15 mouse cellular contexts compared by ENCODE assay signal in genomic region chr1:134902051-134902619, GRCm38 (mm10). TPM values are rescaled to one million over a fixed set of nuclear protein-coding genes. Genes with fewer than 3 reads are reported as not detected.
A peak's percentile ranks its signal among the peaks of the same experiment; 100 is the strongest.
DNase-seq lines count a peak whose midpoint lies in the region; ATAC-seq and TF ChIP-seq lines count a peak whose summit lies in the region.
"Had no signal": no experiment of that assay in that cellular context is flagged by ENCODE, and none has a peak within 500 bp of the region (broad histone marks: within the 10 kb centered on the region; RNA-seq: fewer than 3 reads in every experiment).

No protein-coding gene starts in this region.

- H3K27me3 ChIP-seq in embryonic facial prominence, embryonic 14.5 days (replicated peaks; ENCODE audit: control insufficient read depth, insufficient read depth, low read length), result no peaks in the 10 kb centered on the region
- no peaks in the 10 kb centered on the region for H3K27me3 ChIP-seq in embryonic facial prominence, embryonic 10.5 days (replicated peaks; ENCODE audit: low read depth, poor library complexity, severe bottlenecking)
- H3K27me3 ChIP-seq in heart, embryonic 16.5 days (ENCODE audit: control insufficient read depth, insufficient read depth, low read length), result no peaks in the 10 kb centered on the region
- H3K27me3 ChIP-seq: embryonic facial prominence, embryonic 13.5 days; forebrain, embryonic 13.5 days; liver, embryonic 15.5 days; midbrain, embryonic 13.5 days had no signal

- H3K36me3 ChIP-seq in embryonic facial prominence, embryonic 14.5 days (ENCODE audit: control insufficient read depth, insufficient read depth, low read length), result no peaks in the 10 kb centered on the region
- no peaks in the 10 kb centered on the region for H3K36me3 ChIP-seq in embryonic facial prominence, embryonic 10.5 days (replicated peaks)
- no peaks in the 10 kb centered on the region for H3K36me3 ChIP-seq in heart, embryonic 16.5 days (ENCODE audit: control insufficient read depth, insufficient read depth)
- H3K36me3 ChIP-seq: embryonic facial prominence, embryonic 13.5 days; liver, embryonic 15.5 days; midbrain, embryonic 13.5 days had no signal

- no peak for TF ChIP-seq CTCF in layer of hippocampus, adult 2 months (conservative IDR thresholded peaks at IDR 0.05)

- 55% methylated on average over 3 of the region's 3 CpGs for WGBS in embryonic facial prominence, embryonic 14.5 days
- 84% methylated on average over 3 of the region's 3 CpGs for WGBS in embryonic facial prominence, embryonic 10.5 days
- WGBS in heart, embryonic 16.5 days, result 16% methylated on average over 3 of the region's 3 CpGs

- no peak overlapping the region; the same call in 1 of the 2 replicates for H3K27ac ChIP-seq in embryonic facial prominence, embryonic 14.5 days (replicated peaks; ENCODE audit: low read depth, low read length)
- no peak overlapping the region for H3K27ac ChIP-seq in embryonic facial prominence, embryonic 10.5 days (replicated peaks)
- H3K27ac ChIP-seq in heart, embryonic 16.5 days (ENCODE audit: low read length), result peak overlapping the region; percentile 71
- peak overlapping the region; percentile 65 for H3K27ac ChIP-seq in layer of hippocampus, adult 2 months
- H3K27ac ChIP-seq: embryonic facial prominence, embryonic 13.5 days; forebrain, embryonic 13.5 days; liver, embryonic 15.5 days; midbrain, embryonic 13.5 days had no signal

- DNase-seq in embryonic facial prominence, embryonic 14.5 days (ENCODE audit: low spot score), result peak; percentile 7
- DNase-seq in embryonic facial prominence, embryonic 10.5 days (ENCODE audit: low spot score), result no peak
- DNase-seq in heart, postnatal 25 days (ENCODE audit: low spot score), result no peak
- no peak for DNase-seq in layer of hippocampus, adult 2 months (ENCODE audit: low spot score in 2 of 2)
- no peak for DNase-seq in layer of hippocampus, postnatal 25 days (ENCODE audit: extremely low spot score in 1 of 2, low spot score in 1 of 2)
- peak; percentile 40 for DNase-seq in brain, adult 2 months (ENCODE audit: low read depth, low spot score)
- DNase-seq in left cerebral cortex, adult 8-10 months (ENCODE audit: low spot score in 2 of 2), result no peak
- DNase-seq: adrenal gland, adult 2 months; cerebellum, adult 18-20 months; heart, adult 11 months had no signal

- no peak overlapping the region for H3K4me3 ChIP-seq in embryonic facial prominence, embryonic 14.5 days (ENCODE audit: low read depth, low read length)
- H3K4me3 ChIP-seq in embryonic facial prominence, embryonic 10.5 days, result no peak overlapping the region
- no peak overlapping the region for H3K4me3 ChIP-seq in heart, embryonic 16.5 days (ENCODE audit: low read length)
- H3K4me3 ChIP-seq in layer of hippocampus, adult 2 months, result no peak overlapping the region
- H3K4me3 ChIP-seq: embryonic facial prominence, embryonic 13.5 days; forebrain, embryonic 13.5 days; liver, embryonic 15.5 days; midbrain, embryonic 13.5 days had no signal

- no peak overlapping the region for H3K4me2 ChIP-seq in embryonic facial prominence, embryonic 14.5 days (ENCODE audit: low read depth, low read length)
- H3K4me2 ChIP-seq in heart, embryonic 16.5 days (ENCODE audit: low read depth, low read length), result no peak overlapping the region
- H3K4me2 ChIP-seq: embryonic facial prominence, embryonic 13.5 days; forebrain, embryonic 13.5 days; liver, embryonic 15.5 days; midbrain, embryonic 13.5 days had no signal

- no peak for ATAC-seq in embryonic facial prominence, embryonic 14.5 days (ENCODE audit: low read depth)
- no peak for ATAC-seq in heart, embryonic 16.5 days (replicated peaks; ENCODE audit: extremely low read depth, insufficient read depth, low FRiP score)
- ATAC-seq: forebrain, embryonic 13.5 days; midbrain, embryonic 13.5 days had no signal

- intact Hi-C loops in heart, postnatal 25 days (cut with DNase I), result no loop called here

- H3K4me1 ChIP-seq in embryonic facial prominence, embryonic 14.5 days (ENCODE audit: control insufficient read depth, insufficient read depth, low read length), result no peaks in the 10 kb centered on the region
- no peaks in the 10 kb centered on the region for H3K4me1 ChIP-seq in embryonic facial prominence, embryonic 10.5 days
- peaks cover 9% of the 10 kb centered on the region for H3K4me1 ChIP-seq in heart, embryonic 16.5 days (ENCODE audit: control insufficient read depth, insufficient read depth, low read length)
- H3K4me1 ChIP-seq: forebrain, embryonic 13.5 days; liver, embryonic 15.5 days; midbrain, embryonic 13.5 days had no signal

- no peak overlapping the region for H3K9ac ChIP-seq in embryonic facial prominence, embryonic 14.5 days (ENCODE audit: low read depth, low read length)
- H3K9ac ChIP-seq in heart, embryonic 16.5 days (ENCODE audit: low read length), result no peak overlapping the region
- H3K9ac ChIP-seq: embryonic facial prominence, embryonic 13.5 days; forebrain, embryonic 13.5 days; liver, embryonic 15.5 days; midbrain, embryonic 13.5 days had no signal

- no peaks in the 10 kb centered on the region for H3K9me3 ChIP-seq in embryonic facial prominence, embryonic 14.5 days (ENCODE audit: control insufficient read depth, low read length)
- no peaks in the 10 kb centered on the region for H3K9me3 ChIP-seq in embryonic facial prominence, embryonic 10.5 days
- no peaks in the 10 kb centered on the region for H3K9me3 ChIP-seq in heart, embryonic 16.5 days (replicated peaks; ENCODE audit: control insufficient read depth, low read length)
- H3K9me3 ChIP-seq: embryonic facial prominence, embryonic 13.5 days; forebrain, embryonic 13.5 days; liver, embryonic 15.5 days; midbrain, embryonic 13.5 days had no signal

RNA-seq across cellular contexts. Expression of gene Ppp1r12b, which starts 53.6 kb away (rescaled TPM):
- 9.4 and 11.8 TPM in 2 replicates for polyA plus RNA-seq in embryonic facial prominence, embryonic 14.5 days (2014; fragmentation: Nextera tagmentation; extraction: Ambion mirVana)
- polyA plus RNA-seq in embryonic facial prominence, embryonic 10.5 days (2016; fragmentation: Nextera tagmentation; extraction: Ambion mirVana), result 5.0 and 5.8 TPM in 2 replicates
- polyA plus RNA-seq in heart, embryonic 16.5 days (2015; fragmentation: Nextera tagmentation; extraction: Ambion mirVana), result 24.2 and 30.4 TPM in 2 replicates
- 100 to 1,000 TPM; 147 to 165 TPM for total RNA-seq in heart, postnatal 25 days (2021)
- 10 to 100 TPM; 76.6 to 77.5 TPM for total RNA-seq in layer of hippocampus, adult 2 months (2021)
- total RNA-seq in layer of hippocampus, postnatal 25 days (2021), result 10 to 100 TPM; 68.5 to 75.8 TPM
- 10 to 100 TPM; 70.1 to 85.0 (median 73.8) TPM for total RNA-seq in left cerebral cortex, adult 8-10 months (2022)

Comparison
In these comparisons a context has a peak if more than half of its experiments do, and no peak if none do; other contexts are left out.
1. DNase-seq: peak in embryonic facial prominence, embryonic 14.5 days (single experiment) and brain, adult 2 months (single experiment); none in embryonic facial prominence, embryonic 10.5 days (single experiment), heart, postnatal 25 days (single experiment), layer of hippocampus, adult 2 months (0 of 2), layer of hippocampus, postnatal 25 days (0 of 2) and left cerebral cortex, adult 8-10 months (0 of 2).
2. H3K27ac ChIP-seq: peak in heart, embryonic 16.5 days (single experiment) and layer of hippocampus, adult 2 months (single experiment); none in embryonic facial prominence, embryonic 14.5 days (single experiment) and embryonic facial prominence, embryonic 10.5 days (single experiment).